Mouse (Mus musculus): ENCODE results near the gene Asb16.

Gene Asb16

GRCm38 (mm10) chr11:102317901-102318575 lies 49.5 kb downstream of the Asb16 start:
- CTCF ChIA-PET = interaction anchor here in 3 of 4 experiments (0.5 to 3.3 kb wide), 17 partner anchors 9 to 321 kb away, joined by 3 to 12 read pairs (median 3); partner anchors contain the start of genes Grn (in 2 of the 3) and Slc25a39 (in 2 of the 3)
- POLR2A ChIA-PET = interaction anchor here (0.6 to 42.0 kb wide), 44 partner anchors 6 to 262 kb away, joined by 3 to 1349 read pairs (median 8); partner anchors contain the start of genes Slc25a39 (in 4 of the 4), Rundc3a (in 3 of the 4), Atxn7l3 (in 2 of the 4) and Asb16 (in 1 of the 4)

- POLR2A ChIA-PET = interaction anchor here (0.5 to 42.0 kb wide), 71 partner anchors 7 to 837 kb away, joined by 3 to 1349 read pairs (median 4); partner anchors contain the start of genes Rundc3a (in 4 of the 4), Slc25a39 (in 4 of the 4), Atxn7l3 (in 3 of the 4) and Grn (in 3 of the 4)
- CTCF ChIA-PET = interaction anchor here (0.6 to 3.3 kb wide), 16 partner anchors 9 to 271 kb away, joined by 3 to 12 read pairs (median 4); partner anchors contain the start of genes Grn (in 2 of the 4) and Slc25a39 (in 1 of the 4)
These were observed 50.2 kb downstream of the Asb16 start for GRCm38 (mm10) chr11:102318576-102319409.

GRCm38 (mm10) chr11:102319410-102319792 lies 50.9 kb downstream of the Asb16 start, which contains the start of gene Ubtf:
Gene Ubtf (minus strand): TSS chr11:102319742.
- ChIA-PET POLR2A (interaction anchor here (0.5 to 42.0 kb wide), 69 partner anchors 8 to 838 kb away, joined by 3 to 1349 read pairs (median 5); partner anchors contain the start of genes Slc25a39 (in 4 of the 4), Grn (in 3 of the 4), Rundc3a (in 3 of the 4) and Atxn7l3 (in 2 of the 4)), CTCF (interaction anchor here (0.6 to 3.3 kb wide), 15 partner anchors 8 to 271 kb away, joined by 3 to 12 read pairs (median 4); partner anchors contain the start of genes Grn (in 1 of the 4) and Slc25a39 (in 1 of the 4))

GRCm38 (mm10) chr11:102319941-102320685 lies 51.6 kb downstream of the Asb16 start:
- CTCF ChIA-PET = interaction anchor here in 3 of 4 experiments (0.5 to 3.3 kb wide), 17 partner anchors 9 to 127 kb away, joined by 3 to 12 read pairs (median 3); partner anchors contain the start of gene Fam171a2 (in 1 of the 3)
- POLR2A ChIA-PET = interaction anchor here (0.6 to 42.0 kb wide), 69 partner anchors 7 to 1060 kb away, joined by 3 to 1349 read pairs (median 4); partner anchors contain the start of genes Grn (in 4 of the 4), Rundc3a (in 4 of the 4), Slc25a39 (in 4 of the 4) and Tmub2 (in 3 of the 4)

- POLR2A ChIA-PET = interaction anchor here (0.6 to 42.0 kb wide), 54 partner anchors 6 to 380 kb away, joined by 3 to 1349 read pairs (median 4); partner anchors contain the start of genes Grn (in 4 of the 4), Slc25a39 (in 4 of the 4), Rundc3a (in 3 of the 4) and Tmub2 (in 3 of the 4)
- CTCF ChIA-PET = interaction anchor here in 3 of 4 experiments (0.6 to 3.3 kb wide), 13 partner anchors 9 to 127 kb away, joined by 3 to 12 read pairs (median 3); partner anchors contain the start of gene Fam171a2 (in 1 of the 3)
These were observed 52.1 kb downstream of the Asb16 start for GRCm38 (mm10) chr11:102320686-102321005.

- CTCF ChIA-PET = interaction anchor here in 1 of 4 experiments (0.6 kb wide), 1 partner anchor 13 kb away, joined by 4 read pairs; no protein-coding TSS in a partner anchor
- POLR2A ChIA-PET = interaction anchor here (0.8 to 42.0 kb wide), 24 partner anchors 5 to 123 kb away, joined by 3 to 1349 read pairs (median 28); partner anchors contain the start of genes Slc25a39 (in 4 of the 4), Grn (in 2 of the 4), Rundc3a (in 2 of the 4) and BC030867 (in 1 of the 4)
These were observed 53.4 kb downstream of the Asb16 start for GRCm38 (mm10) chr11:102321931-102322330.

- CTCF ChIA-PET = interaction anchor here in 3 of 4 experiments (0.6 to 1.0 kb wide), 5 partner anchors 11 to 1196 kb away, joined by 3 to 4 read pairs (median 3); no protein-coding TSS in a partner anchor
These were observed 55.0 kb downstream of the Asb16 start for GRCm38 (mm10) chr11:102323516-102323915.

GRCm38 (mm10) chr11:102327250-102327649 lies 58.7 kb downstream of the Asb16 start:
- CTCF ChIA-PET = interaction anchor here (0.5 to 2.2 kb wide), 20 partner anchors 8 to 352 kb away, joined by 3 to 9 read pairs (median 4); partner anchors contain the start of gene Ubtf (in 1 of the 4)

More at GRCm38 (mm10) chr11:102323516-102323915, 55.0 kb downstream of the Asb16 start:
- POLR2A ChIA-PET = interaction anchor here (0.6 to 42.0 kb wide), 15 partner anchors 3 to 189 kb away, joined by 3 to 1349 read pairs (median 33); partner anchors contain the start of genes Slc25a39 (in 4 of the 4), Rundc3a (in 2 of the 4) and Ubtf (in 1 of the 4)

GRCm38 (mm10) chr11:102327839-102328238 lies 59.3 kb downstream of the Asb16 start:
- CTCF ChIA-PET = interaction anchor here (0.6 to 2.4 kb wide), 24 partner anchors 9 to 865 kb away, joined by 3 to 14 read pairs (median 4); partner anchors contain the start of gene Ubtf (in 1 of the 4)
- POLR2A ChIA-PET = interaction anchor here (0.5 to 42.0 kb wide), 48 partner anchors 7 to 1616 kb away, joined by 3 to 1349 read pairs (median 5); partner anchors contain the start of genes Ubtf (in 4 of the 4), Slc25a39 (in 3 of the 4), Grn (in 2 of the 4) and Rundc3a (in 2 of the 4)

More at GRCm38 (mm10) chr11:102327250-102327649, 58.7 kb downstream of the Asb16 start:
- POLR2A ChIA-PET = interaction anchor here (0.6 to 42.0 kb wide), 46 partner anchors 8 to 1617 kb away, joined by 3 to 1349 read pairs (median 5); partner anchors contain the start of genes Ubtf (in 4 of the 4), Slc25a39 (in 3 of the 4), Grn (in 2 of the 4) and Rundc3a (in 2 of the 4)
